Mouse (Mus musculus) stomach, postnatal 0 days (tissue): ENCODE measurements around the gene Dnajb8. TPM values are rescaled to one million over a fixed set of nuclear protein-coding genes. Genes with fewer than 3 reads are reported as not detected.

ENCODE experiments used
- ATAC-seq: fragments of 200-750 bp; cut with Nextera tagmentation; 2 replicates; pipeline ENCODE4 v1.8.0; 2017; ENCODE audit not compliant: low FRiP score, low TSS enrichment
- DNase-seq: peaks from one replicate; pipeline ENCODE4 v3.0.0-alpha.2; 2016; ENCODE audit warnings: low spot score
- H3K27ac ChIP-seq: fragments of 300-500 bp; sonication (generic); replicated peaks from 2 replicates; pipeline ENCODE4 v1.5.1; 2014; ENCODE audit warnings: mild to moderate bottlenecking, control low read depth
- H3K27me3 ChIP-seq: fragments of 300-500 bp; sonication (generic); 2 replicates; pipeline ENCODE4 v1.6.1; 2014; ENCODE audit warnings: low read length; ENCODE audit not compliant: control insufficient read depth, insufficient read depth
- H3K36me3 ChIP-seq: fragments of 300-500 bp; sonication (generic); 2 replicates; pipeline ENCODE4 v1.6.1; 2014; ENCODE audit warnings: low read length, mixed read lengths; ENCODE audit not compliant: control insufficient read depth, insufficient read depth
- H3K4me1 ChIP-seq: fragments of 300-500 bp; sonication (generic); replicated peaks from 2 replicates; pipeline ENCODE4 v1.6.1; 2014; ENCODE audit warnings: antibody characterized with exemption; ENCODE audit not compliant: control insufficient read depth, insufficient read depth
- H3K4me2 ChIP-seq: fragments of 300-500 bp; sonication (generic); replicated peaks from 2 replicates; pipeline ENCODE4 v1.6.1; 2014; ENCODE audit warnings: low read depth, mild to moderate bottlenecking, control low read depth, moderate library complexity
- H3K4me3 ChIP-seq: fragments of 300-500 bp; sonication (generic); 2 replicates; pipeline ENCODE4 v1.5.1; 2014; ENCODE audit warnings: low read depth, low read length, control low read depth
- H3K9ac ChIP-seq: fragments of 300-500 bp; sonication (generic); 2 replicates; pipeline ENCODE4 v1.6.1; 2014; ENCODE audit warnings: mild to moderate bottlenecking, low read length, control low read depth, mixed read lengths
- H3K9me3 ChIP-seq: fragments of 300-500 bp; sonication (generic); 2 replicates; pipeline ENCODE4 v1.6.1; 2016; ENCODE audit warnings: low read length; ENCODE audit not compliant: control insufficient read depth
- CTCF ChIP-seq: IDR thresholded peaks from 2 replicates; pipeline ENCODE4 v1.5.1; 2016; ENCODE audit warnings: antibody characterized with exemption, low read depth, mild to moderate bottlenecking, moderate library complexity
- EP300 ChIP-seq: optimal IDR thresholded peaks from 2 replicates; pipeline ENCODE3; 2016; ENCODE audit warnings: antibody characterized with exemption
- WGBS: fragments of 180-500 bp; shearing (Covaris S2); extraction: QIAGEN DNeasy Blood & Tissue Kit; methylation state at CpG from one replicate; pipeline ENCODE4 v1.1.7; 2014; 5-methylcytosine and 5-hydroxymethylcytosine counted together
- polyA plus RNA-seq: library from polyadenylated mRNA; unstranded; fragments of >200 nt; fragmentation: Nextera tagmentation; extraction: Ambion mirVana; gene quantifications from 2 replicates; pipeline ENCODE4 v1.2.1, GENCODE M21; 2015

Gene Dnajb8
- polyA plus RNA-seq, 1 experiment from 2014 or later: not detected

DNA sequence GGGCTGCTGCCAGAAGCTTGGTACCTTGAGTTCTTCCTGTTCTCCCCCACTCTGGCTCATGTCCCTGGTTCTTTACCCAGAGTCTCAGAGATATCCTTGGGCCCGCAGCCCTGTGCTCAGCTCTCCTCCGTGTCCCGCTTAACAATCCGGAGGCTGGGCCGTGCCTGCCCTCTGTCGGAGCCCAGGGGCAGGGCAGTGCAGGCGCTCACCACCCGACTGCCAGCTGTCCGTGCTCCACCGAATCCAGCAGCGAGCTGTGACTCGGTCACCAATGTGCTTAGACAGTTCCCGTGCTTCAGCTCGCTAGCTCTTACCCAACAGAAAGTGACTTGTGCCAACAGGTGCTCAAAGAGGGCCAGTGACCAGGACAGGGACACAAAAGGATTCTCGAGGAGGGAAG is 20.5 kb downstream of the Dnajb8 start:
- peak; percentile 86 for TF ChIP-seq CTCF
- TF ChIP-seq EP300: no peak
- peak; percentile 76 for DNase-seq
- no peak overlapping the region for H3K9ac ChIP-seq
- no peaks in the 10 kb centered on the region for H3K4me1 ChIP-seq
- no peaks in the 10 kb centered on the region for H3K9me3 ChIP-seq
- H3K27ac ChIP-seq: no peak overlapping the region
- 5% methylated on average over 15 of the region's 15 CpGs for WGBS
- H3K4me2 ChIP-seq: no peak overlapping the region
- H3K36me3 ChIP-seq: no peaks in the 10 kb centered on the region
- peaks cover 3% of the 10 kb centered on the region; the same call in 1 of the 2 replicates for H3K27me3 ChIP-seq
- H3K4me3 ChIP-seq: no peak overlapping the region
- peak; percentile 80 for ATAC-seq

DNA sequence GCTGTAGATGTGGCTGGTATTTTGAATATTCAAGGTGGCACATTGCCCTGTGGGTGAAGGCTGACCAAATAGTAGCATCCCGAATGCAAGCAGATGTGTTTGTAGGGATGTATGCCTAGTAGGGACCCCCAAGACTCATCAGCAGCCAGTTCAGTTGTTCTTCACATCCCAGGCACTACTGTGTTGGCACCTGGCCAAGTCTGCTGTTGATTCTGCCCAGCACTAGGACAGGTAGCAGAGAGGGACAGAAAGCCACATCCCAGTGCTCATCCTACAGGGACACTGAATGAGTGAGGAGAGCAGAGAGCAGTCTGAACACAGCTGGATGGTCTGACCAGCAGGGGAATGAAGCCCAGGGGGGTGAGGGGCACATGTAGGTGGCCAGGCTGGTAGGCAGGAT is 27.2 kb downstream of the Dnajb8 start:
- no peak overlapping the region for H3K4me2 ChIP-seq
- ATAC-seq (no peak), DNase-seq (no peak)
- H3K27me3 ChIP-seq: no peaks in the 10 kb centered on the region
- H3K27ac ChIP-seq: no peak overlapping the region
- H3K36me3 ChIP-seq: no peaks in the 10 kb centered on the region
- H3K4me3 ChIP-seq: no peak overlapping the region
- no peaks in the 10 kb centered on the region for H3K9me3 ChIP-seq
- H3K9ac ChIP-seq: no peak overlapping the region
- TF ChIP-seq CTCF (no peak), EP300 (no peak)
- no peaks in the 10 kb centered on the region for H3K4me1 ChIP-seq
- 88% methylated on average over 1 of the region's 1 CpGs for WGBS

DNA sequence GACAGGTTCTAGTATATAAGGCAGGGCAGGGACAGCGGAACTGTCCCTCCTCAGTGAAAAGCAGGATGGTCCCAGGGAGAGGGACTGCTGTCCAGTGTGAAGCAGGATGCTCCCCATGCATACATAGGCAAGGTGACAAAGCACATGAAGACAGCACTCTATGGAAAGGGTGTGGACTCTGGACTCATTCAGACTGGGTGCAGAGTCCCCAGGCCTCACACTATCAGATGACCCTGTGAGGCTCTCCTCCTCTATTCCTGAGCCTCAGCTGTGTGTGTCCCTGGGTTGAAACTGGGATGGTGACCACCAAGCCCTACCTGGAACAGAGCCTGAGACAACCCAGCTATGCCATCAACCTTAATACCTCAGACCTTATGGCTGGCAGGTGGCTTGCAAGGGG is 29.3 kb downstream of the Dnajb8 start:
- ATAC-seq (no peak), DNase-seq (no peak)
- no peak overlapping the region for H3K4me3 ChIP-seq
- no peak for TF ChIP-seq CTCF
- TF ChIP-seq EP300: no peak
- H3K4me2 ChIP-seq: no peak overlapping the region
- no peak overlapping the region for H3K9ac ChIP-seq
- H3K36me3 ChIP-seq: no peaks in the 10 kb centered on the region
- no peak overlapping the region for H3K27ac ChIP-seq
- 96% methylated on average over 1 of the region's 1 CpGs for WGBS
- no peaks in the 10 kb centered on the region for H3K27me3 ChIP-seq
- no peaks in the 10 kb centered on the region for H3K9me3 ChIP-seq
- H3K4me1 ChIP-seq: no peaks in the 10 kb centered on the region

DNA sequence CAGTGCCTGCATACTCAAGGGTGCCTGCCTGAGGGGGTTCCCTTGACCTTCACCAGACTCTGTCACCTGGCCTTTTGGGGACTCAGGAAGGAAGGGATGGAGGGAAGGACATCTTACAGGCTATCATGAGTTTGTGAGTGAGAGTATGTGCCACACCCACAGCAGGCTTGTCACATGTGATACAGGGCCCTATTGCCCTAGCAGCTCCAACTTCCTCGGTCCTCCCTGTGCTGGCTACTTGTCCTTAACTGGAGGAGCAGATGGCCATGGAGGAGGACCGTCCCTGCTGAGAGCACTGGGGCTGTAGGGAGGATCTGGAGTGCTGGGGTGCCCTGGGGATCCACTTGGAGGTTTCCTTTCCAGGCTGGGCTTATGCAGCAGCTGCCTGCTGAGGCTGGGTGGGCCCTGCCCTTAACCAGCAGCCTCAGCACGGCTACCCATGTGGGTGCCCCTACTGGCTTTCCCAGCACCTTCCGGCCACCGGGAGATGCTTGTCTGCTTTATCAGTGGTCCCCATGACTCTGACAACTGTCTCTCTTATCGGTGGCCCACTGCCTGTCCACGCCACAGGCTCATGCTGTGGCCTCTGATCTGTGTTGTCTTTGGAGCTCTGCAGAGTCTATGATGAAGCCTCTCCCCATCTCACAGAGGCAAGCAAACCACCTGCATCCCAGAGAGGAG is 29.9 kb downstream of the Dnajb8 start:
- H3K9me3 ChIP-seq: no peaks in the 10 kb centered on the region
- no peak overlapping the region for H3K4me3 ChIP-seq
- H3K4me2 ChIP-seq: no peak overlapping the region
- H3K4me1 ChIP-seq: no peaks in the 10 kb centered on the region
- TF ChIP-seq EP300: no peak
- TF ChIP-seq CTCF: no peak
- no peak for ATAC-seq
- H3K9ac ChIP-seq: no peak overlapping the region
- WGBS: 84% methylated on average over 7 of the region's 7 CpGs
- DNase-seq: no peak
- H3K27me3 ChIP-seq: no peaks in the 10 kb centered on the region
- H3K36me3 ChIP-seq: no peaks in the 10 kb centered on the region
- H3K27ac ChIP-seq: no peak overlapping the region

DNA sequence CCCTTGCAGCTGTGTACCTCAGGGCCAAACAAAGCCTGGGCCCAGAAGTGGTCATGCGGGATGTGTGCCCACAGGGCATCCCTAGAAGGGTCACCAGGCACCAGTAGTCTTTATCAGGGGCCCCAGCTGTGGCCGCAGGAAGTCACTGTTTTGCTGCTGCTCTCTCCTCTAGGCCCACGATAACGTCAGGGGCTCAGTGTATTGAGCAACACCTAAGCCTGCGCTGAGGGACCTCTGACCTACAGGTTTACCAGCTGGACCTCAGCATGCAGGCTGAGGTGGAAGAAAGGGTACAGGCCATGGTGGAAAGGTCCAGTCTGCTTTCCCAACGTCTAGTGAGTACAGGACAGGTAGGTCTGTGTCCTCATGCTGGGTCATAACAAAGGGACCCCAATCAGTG is 32.0 kb downstream of the Dnajb8 start:
- Histone ChIP-seq H3K27ac (no peak overlapping the region), H3K4me1 (no peaks in the 10 kb centered on the region), H3K4me3 (no peak overlapping the region), H3K27me3 (no peaks in the 10 kb centered on the region), H3K4me2 (no peak overlapping the region), H3K36me3 (peaks cover 3% of the 10 kb centered on the region; the same call in 1 of the 2 replicates), H3K9me3 (no peaks in the 10 kb centered on the region), H3K9ac (no peak overlapping the region)
- DNase-seq (no peak), ATAC-seq (no peak)
- 68% methylated on average over 6 of the region's 6 CpGs for WGBS
- TF ChIP-seq CTCF (no peak), EP300 (no peak)

DNA sequence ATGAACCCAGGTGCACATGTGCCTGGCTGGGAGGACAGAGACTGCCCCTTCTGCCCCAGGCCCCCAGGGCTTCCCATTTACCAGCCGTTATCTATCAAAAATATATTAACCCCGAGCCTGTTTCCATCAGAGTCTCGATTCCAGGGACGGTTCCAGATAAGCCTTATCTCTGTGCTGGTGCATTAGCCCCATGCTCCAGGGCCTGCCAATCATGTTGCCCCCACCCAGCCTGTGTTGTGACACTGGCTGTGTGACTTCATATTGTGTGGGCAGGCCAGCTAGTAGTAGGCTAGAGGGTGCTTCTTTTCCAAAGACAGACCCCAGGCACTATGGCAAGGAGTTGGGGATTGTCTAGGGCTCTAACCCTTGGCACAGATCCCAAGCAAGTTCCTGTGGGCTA is 33.4 kb downstream of the Dnajb8 start:
- H3K27me3 ChIP-seq: no peaks in the 10 kb centered on the region
- no peak for DNase-seq
- no peaks in the 10 kb centered on the region for H3K9me3 ChIP-seq
- H3K9ac ChIP-seq: no peak overlapping the region
- 46% methylated on average over 4 of the region's 4 CpGs for WGBS
- H3K36me3 ChIP-seq: peaks cover 3% of the 10 kb centered on the region; the same call in 1 of the 2 replicates
- H3K4me1 ChIP-seq: no peaks in the 10 kb centered on the region
- H3K4me3 ChIP-seq: no peak overlapping the region
- ATAC-seq: no peak
- H3K4me2 ChIP-seq: no peak overlapping the region
- H3K27ac ChIP-seq: no peak overlapping the region
- TF ChIP-seq CTCF (no peak), EP300 (no peak)
